Mouse (Mus musculus): ENCODE results near the gene Urad.

Urad gene

GRCm38 (mm10) chr5:147322183-147322582 is at the start of gene Urad:
Gene Urad, minus strand, starts transcription at chr5:147322440.
- no peak for DNase-seq (ENCODE audit: low read depth)

- no peak for DNase-seq (ENCODE audit: low read depth)
These were observed 48.0 kb upstream of the Urad start for GRCm38 (mm10) chr5:147370276-147370675.

DNA sequence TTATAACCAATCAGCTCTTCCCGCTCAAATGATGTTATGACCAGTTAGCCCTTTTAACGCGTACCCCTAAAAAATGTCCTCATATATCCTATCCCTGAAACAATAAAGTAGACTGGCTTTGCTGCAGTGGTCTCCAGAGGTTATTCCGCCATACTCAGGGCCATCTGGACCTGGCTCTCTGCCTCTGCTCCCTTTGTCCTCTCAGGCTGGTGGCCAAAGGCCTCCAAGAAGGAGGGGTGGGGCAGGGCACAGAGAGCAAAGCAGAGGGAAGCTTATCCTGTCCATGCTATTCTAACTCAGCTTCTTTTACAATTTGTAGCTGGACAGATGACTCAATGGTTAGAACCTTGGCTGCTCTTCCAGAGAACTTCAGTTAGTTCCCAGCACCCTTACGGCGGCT is 46.0 kb upstream of the Urad start:
- no peak for DNase-seq (ENCODE audit: low read depth)

DNA sequence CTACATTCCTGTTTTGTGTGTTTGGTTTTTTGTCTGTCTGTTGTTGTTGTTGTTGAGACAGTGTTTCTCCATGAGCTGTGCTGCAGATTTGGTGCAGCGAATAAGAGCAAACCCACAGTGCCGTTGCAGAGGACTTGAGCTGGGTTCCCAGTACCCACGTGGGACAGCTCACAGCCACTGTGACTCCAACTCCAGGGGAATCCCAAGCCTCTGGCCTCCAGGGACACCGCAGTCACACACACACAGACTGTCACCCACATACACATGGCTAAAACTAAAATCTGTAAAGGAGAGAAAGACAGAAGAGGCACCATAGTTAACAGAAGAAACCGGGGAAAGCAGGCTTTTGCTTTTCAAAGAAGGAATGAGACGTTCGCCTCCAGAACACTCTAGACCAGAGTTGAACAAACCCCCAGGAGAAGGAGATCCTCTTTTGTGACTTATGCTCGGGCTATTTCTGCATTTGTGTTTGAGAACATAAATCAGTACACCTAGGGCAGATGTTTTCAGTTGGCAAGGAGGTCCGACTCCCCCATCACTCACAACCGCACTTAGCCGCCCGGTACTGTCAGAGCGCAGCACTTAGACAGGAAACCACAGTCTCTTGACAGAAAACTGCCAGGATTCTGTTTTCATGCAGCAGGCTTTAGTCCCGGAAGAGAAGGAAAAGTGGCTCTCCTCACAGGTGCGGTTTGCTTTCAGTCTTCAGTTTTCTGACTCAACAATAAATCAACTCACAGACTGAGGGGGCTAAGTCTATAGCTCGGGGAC is 43.9 kb upstream of the Urad start:
- DNase-seq (ENCODE audit: low read depth), result peak; percentile 83

- DNase-seq (ENCODE audit: low read depth), result peak; percentile 39
These were observed 40.8 kb upstream of the Urad start for GRCm38 (mm10) chr5:147363054-147363453.

- no peak for DNase-seq (ENCODE audit: low read depth)
These were observed 36.2 kb upstream of the Urad start for GRCm38 (mm10) chr5:147358481-147358880.

GRCm38 (mm10) chr5:147357536-147357935 is 35.3 kb upstream of the Urad start:
- DNase-seq (ENCODE audit: low read depth), result peak; percentile 49

DNA sequence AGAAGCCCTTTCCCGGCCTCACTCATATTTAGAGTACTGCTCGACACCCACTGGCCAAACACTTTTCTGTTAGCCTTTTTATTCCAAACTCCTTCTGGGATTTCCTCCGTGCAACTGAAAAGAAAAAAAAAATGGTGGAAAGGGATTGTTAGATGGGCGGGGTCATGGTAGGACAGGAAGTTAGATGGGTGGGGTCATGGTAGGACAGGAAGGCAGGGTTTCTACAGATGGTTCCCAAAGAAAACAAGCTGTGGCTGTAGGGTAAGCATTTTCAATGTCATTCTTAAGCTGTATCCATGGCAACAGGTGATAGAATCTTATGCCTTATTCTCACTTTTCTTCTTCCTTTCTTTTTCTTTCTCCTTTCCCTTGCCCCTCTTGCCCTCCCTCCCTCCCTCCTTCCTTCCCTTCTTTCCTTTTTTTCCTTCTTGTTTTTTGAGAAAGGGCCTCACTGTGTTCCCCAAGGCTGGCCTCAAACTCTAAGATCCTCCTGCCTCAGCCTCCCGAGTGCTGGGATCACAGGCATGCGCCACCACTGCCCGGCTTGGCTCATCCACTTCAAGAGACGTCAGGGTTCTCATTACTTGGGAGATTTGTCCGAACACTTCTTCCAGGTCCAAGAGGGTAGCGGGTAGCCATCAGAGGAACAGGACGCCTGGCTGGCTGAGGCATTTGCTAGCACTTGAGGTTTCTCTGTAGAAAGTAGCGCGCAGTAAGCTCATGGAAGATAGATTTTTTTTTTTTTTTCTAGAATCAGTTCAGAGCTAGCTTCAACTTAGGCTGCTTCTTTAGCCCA is 34.2 kb upstream of the Urad start:
- peak; percentile 56 for DNase-seq (ENCODE audit: low read depth)

GRCm38 (mm10) chr5:147355788-147356187 is 33.5 kb upstream of the Urad start:
- DNase-seq (ENCODE audit: low read depth), result no peak

- DNase-seq (ENCODE audit: low read depth), result no peak
These were observed 32.7 kb upstream of the Urad start for GRCm38 (mm10) chr5:147354985-147355384.

DNA sequence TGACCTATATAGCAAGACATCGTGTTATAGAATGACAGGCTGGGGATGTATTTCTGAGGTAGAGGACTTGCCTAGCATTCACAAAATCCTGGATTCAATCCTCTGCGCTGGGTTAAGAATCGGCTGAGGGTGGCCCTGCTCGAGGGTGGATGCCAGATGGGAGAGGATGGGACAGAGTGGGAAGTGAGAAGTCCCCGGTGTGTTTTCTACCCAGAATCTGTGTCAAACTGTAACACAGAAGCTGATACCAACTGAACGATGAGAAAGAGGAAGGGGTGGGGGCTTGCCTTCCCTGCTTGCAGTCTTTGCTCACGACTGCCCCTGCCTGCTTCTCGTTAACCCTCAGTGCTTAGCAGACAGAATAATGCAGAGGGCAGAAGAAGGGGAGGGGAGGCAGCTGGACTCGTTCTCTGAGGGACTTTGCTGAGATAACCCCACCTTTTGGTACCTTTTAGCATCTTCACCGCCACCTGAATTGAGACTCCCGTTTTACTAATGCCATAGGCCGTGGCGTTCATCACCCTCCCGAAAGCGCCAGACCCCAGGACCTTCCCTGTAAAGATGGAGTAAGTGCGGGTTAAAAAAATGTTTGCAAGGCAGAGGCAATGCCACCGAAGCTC is 32.0 kb upstream of the Urad start:
- DNase-seq (ENCODE audit: low read depth), result no peak

- DNase-seq (ENCODE audit: low read depth), result no peak
These were observed 29.7 kb upstream of the Urad start for GRCm38 (mm10) chr5:147351931-147352330.

DNA sequence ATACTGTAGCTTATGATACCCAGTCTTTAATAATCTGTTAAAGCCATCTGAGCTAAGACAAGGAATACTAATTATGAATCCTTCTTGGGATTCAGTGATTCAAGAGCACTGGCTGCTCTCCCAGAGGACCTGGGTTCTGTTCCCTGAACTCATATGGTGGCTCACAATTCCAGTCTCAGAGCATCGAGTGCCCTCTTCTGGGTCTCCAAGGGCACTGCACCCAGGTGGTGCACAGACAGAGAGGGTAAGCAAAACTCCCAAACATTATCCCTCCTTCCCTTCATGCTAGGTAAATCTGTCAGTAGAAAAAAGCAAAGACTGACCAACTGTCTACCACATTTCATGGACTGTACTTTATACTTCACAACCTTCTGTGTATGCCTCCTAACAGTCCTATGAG is 23.7 kb upstream of the Urad start:
- no peak for DNase-seq (ENCODE audit: low read depth)

DNA sequence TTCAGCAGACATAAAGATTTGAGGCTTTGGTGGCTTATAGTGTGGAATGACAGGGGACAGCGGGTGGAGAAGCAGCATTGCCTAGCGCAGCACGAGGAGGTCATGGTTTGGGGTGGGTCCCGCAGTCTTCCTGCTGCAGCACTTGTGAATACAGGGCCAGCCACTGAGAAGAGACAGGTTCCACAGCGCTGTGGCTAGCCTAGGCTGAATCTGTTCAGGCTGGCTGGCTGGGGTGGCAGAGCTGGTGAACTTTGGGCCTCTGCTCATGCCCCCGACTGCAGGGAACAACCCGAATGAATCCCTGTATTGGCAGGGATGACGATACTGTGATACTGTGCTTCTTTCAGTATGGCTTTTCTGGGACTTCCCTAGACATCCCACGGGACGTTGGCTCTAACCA is 21.7 kb upstream of the Urad start:
- no peak for DNase-seq (ENCODE audit: low read depth)

DNA sequence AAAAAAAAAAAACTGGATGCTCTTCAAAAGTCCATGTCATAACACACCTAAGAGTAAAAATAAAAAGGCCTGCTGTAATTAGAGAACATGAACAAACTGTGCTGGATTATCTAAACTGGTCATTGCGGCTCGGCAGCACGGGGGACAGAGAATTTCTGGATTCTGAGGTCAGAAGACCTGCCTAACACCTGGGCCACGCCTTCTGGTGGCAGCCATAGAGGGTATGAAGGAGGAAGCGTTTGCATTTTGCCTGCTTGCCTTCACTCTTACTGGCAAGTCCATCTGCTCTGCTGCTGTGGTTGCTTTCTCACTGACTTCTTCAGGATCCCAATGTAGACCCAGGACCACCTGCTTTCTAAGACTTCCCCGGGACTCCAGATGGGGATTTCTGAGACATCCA is 20.7 kb upstream of the Urad start:
- DNase-seq (ENCODE audit: low read depth), result no peak

DNA sequence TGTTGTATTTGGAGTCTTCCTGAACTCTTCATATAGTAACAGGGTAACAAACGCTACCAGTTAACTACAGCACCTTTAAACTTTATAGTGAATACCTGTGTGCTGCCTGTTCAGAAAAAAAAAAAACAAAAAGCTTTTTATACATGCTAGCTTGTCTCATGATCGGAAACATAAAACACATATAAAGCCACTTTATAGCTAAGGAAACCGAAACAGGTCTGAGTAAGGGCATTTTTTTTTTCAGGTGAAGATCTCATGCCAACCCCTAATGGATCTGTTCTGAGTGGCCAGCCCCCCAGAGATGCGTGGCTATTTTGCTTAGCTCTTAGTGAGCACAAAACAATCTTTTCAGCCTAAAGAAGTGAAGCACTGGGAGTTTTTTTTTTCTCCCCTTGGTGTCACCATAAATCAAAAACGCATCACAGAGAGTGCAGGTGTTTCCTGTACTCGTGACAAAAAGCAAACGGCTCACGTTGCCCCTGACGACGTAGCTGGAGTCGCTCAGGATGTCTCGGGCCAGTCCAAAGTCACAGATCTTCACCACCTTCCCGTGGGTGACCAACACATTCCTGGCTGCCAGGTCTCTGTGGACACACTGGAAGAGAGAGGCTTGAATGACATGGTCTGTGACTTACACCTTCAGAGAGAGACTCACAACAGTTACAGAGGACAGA is 18.6 kb upstream of the Urad start:
- peak; percentile 63 for DNase-seq (ENCODE audit: low read depth)

GRCm38 (mm10) chr5:147339560-147339959 is 17.3 kb upstream of the Urad start:
- no peak for DNase-seq (ENCODE audit: low read depth)

GRCm38 (mm10) chr5:147338967-147339366 is 16.7 kb upstream of the Urad start:
- DNase-seq (ENCODE audit: low read depth), result no peak

GRCm38 (mm10) chr5:147332711-147333110 is 10.5 kb upstream of the Urad start:
- no peak for DNase-seq (ENCODE audit: low read depth)

DNA sequence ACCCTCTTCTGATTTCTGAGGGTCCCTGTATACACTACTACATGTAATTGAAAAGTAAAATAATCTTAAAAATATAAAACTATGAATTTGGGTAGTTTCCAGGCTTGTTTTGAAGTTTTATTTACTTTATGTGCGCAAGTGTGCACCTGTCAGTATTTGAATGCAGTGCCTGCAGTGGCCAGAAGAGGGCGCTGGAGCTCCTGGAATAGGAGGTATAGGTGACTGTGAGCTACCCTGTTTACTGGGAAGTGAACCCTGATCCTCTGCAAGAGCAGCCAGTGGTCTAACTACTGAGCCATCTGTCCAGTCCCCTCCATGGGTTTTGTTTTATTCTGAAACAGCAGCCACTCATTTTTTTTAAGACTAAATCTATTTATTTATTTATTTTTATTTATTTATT is 9.3 kb upstream of the Urad start:
- peak; percentile 83 for DNase-seq (ENCODE audit: low read depth)

GRCm38 (mm10) chr5:147329946-147330345 is 7.7 kb upstream of the Urad start:
- DNase-seq (ENCODE audit: low read depth), result no peak

DNA sequence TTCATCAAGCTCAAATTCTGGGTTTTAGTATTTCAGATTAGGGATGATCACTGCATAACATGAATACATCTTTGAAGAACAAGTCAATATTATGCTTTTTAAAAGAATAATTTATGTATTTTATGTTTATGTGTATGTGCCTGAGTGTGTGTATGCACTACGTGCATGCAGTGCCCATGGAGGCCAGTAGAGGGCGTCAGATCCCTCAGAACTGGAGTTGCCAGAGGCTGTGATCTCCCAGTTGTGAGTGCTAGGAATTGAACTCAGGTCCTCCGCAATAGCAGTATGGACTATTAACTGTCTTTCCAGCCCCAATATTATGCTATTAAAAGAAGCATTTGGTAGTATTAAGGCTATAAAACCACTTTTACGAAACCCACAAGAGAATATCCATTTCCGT is 5.4 kb upstream of the Urad start:
- DNase-seq (ENCODE audit: low read depth), result no peak

Measured in 416B (cell line).